ENCODE assay signal across 19 mouse cellular contexts in genomic region chr16:4074297-4074696, GRCm38 (mm10). TPM values are rescaled to one million over a fixed set of nuclear protein-coding genes. Genes with fewer than 3 reads are reported as not detected.
DNase-seq lines count a peak whose midpoint lies in the region; ATAC-seq and TF ChIP-seq lines count a peak whose summit lies in the region.
"Had no signal": no experiment of that assay in that cellular context is flagged by ENCODE, and none has a peak within 500 bp of the region (broad histone marks: within the 10 kb centered on the region; RNA-seq: fewer than 3 reads in every experiment).

No protein-coding gene starts in this region.

- H3K36me3 ChIP-seq in intestine, postnatal 0 days (ENCODE audit: control insufficient read depth, insufficient read depth): no peaks in the 10 kb centered on the region
- H3K36me3 ChIP-seq in intestine, embryonic 15.5 days: no peaks in the 10 kb centered on the region
- H3K36me3 ChIP-seq in embryonic facial prominence, embryonic 11.5 days (replicated peaks; ENCODE audit: control insufficient read depth, insufficient read depth, low read depth, low read length): no peaks in the 10 kb centered on the region

- H3K4me1 ChIP-seq in intestine, postnatal 0 days (replicated peaks; ENCODE audit: control insufficient read depth, insufficient read depth, low read length): 0 out of 2 replicates have a peak, but pooled peaks cover 6% of the 10 kb centered on the region
- H3K4me1 ChIP-seq in intestine, embryonic 15.5 days (replicated peaks): peaks cover 16% of the 10 kb centered on the region
- no peaks in the 10 kb centered on the region for H3K4me1 ChIP-seq in embryonic facial prominence, embryonic 11.5 days (ENCODE audit: control insufficient read depth, insufficient read depth, low read length)

- DNase-seq in 3T3-L1 (ENCODE audit: low read depth, low spot score) (peak; percentile 43), ES-CJ7 (ENCODE audit: low read depth, low spot score) (peak; percentile 66)
- peak; percentile 21 for DNase-seq in embryonic facial prominence, embryonic 11.5 days (ENCODE audit: low spot score)
- no peak for DNase-seq in layer of hippocampus, adult 9-11 months
- DNase-seq in cerebellum, postnatal 36 days: no peak
- DNase-seq in urinary bladder, postnatal 25 days (ENCODE audit: low spot score): no peak
- DNase-seq: adrenal gland, postnatal 10 days; cerebellum, adult 18-20 months; gastrocnemius, postnatal 14 days; heart, postnatal 4 days; kidney, postnatal 25 days; lung, postnatal 36 days had no signal

- H3K4me3 ChIP-seq in intestine, postnatal 0 days (ENCODE audit: low read depth, low read length): no peak overlapping the region
- no peak overlapping the region for H3K4me3 ChIP-seq in intestine, embryonic 15.5 days (replicated peaks)
- H3K4me3 ChIP-seq in embryonic facial prominence, embryonic 11.5 days (ENCODE audit: low read depth, low read length): no peak overlapping the region
- H3K4me3 ChIP-seq: erythroblast, embryonic 14.5 days had no signal

- H3K9me3 ChIP-seq in intestine, postnatal 0 days (ENCODE audit: control insufficient read depth): no peaks in the 10 kb centered on the region
- H3K9me3 ChIP-seq in intestine, embryonic 15.5 days: no peaks in the 10 kb centered on the region
- no peaks in the 10 kb centered on the region for H3K9me3 ChIP-seq in embryonic facial prominence, embryonic 11.5 days (replicated peaks; ENCODE audit: control insufficient read depth, low read length)

- ATAC-seq in intestine, postnatal 0 days: no peak
- no peak for ATAC-seq in intestine, embryonic 15.5 days
- ATAC-seq in embryonic facial prominence, embryonic 11.5 days (replicated peaks; ENCODE audit: insufficient number of reproducible peaks, low FRiP score, low TSS enrichment, low read depth): no peak
- ATAC-seq: CD4-positive, CD25-positive, alpha-beta regulatory T cell, adult 4 months; forebrain, embryonic 16.5 days; Patski had no signal

- TF ChIP-seq CTCF in intestine, postnatal 0 days (IDR thresholded peaks at IDR 0.05; ENCODE audit: low read depth): peak; percentile 32

- WGBS in intestine, postnatal 0 days: 61% methylated on average over 6 of the region's 6 CpGs
- WGBS in intestine, embryonic 15.5 days: 68% methylated on average over 6 of the region's 6 CpGs
- 62% methylated on average over 6 of the region's 6 CpGs for WGBS in embryonic facial prominence, embryonic 11.5 days

- H3K9ac ChIP-seq in intestine, postnatal 0 days (ENCODE audit: low read depth, low read length): no peak overlapping the region
- H3K9ac ChIP-seq in intestine, embryonic 15.5 days: no peak overlapping the region
- no peak overlapping the region for H3K9ac ChIP-seq in embryonic facial prominence, embryonic 11.5 days (replicated peaks; ENCODE audit: low read length)

- H3K27me3 ChIP-seq in intestine, postnatal 0 days (replicated peaks; ENCODE audit: control insufficient read depth, insufficient read depth, low read length): no peaks in the 10 kb centered on the region
- no peaks in the 10 kb centered on the region for H3K27me3 ChIP-seq in intestine, embryonic 15.5 days (replicated peaks)
- H3K27me3 ChIP-seq in embryonic facial prominence, embryonic 11.5 days (ENCODE audit: control insufficient read depth, insufficient read depth, low read length): no peaks in the 10 kb centered on the region
- H3K27me3 ChIP-seq: Patski had no signal

- H3K4me2 ChIP-seq in intestine, postnatal 0 days (replicated peaks; ENCODE audit: low read depth): no peak overlapping the region
- H3K4me2 ChIP-seq in intestine, embryonic 15.5 days (replicated peaks): no peak overlapping the region
- no peak overlapping the region for H3K4me2 ChIP-seq in embryonic facial prominence, embryonic 11.5 days (ENCODE audit: low read depth, low read length)
- H3K4me2 ChIP-seq: heart, embryonic 11.5 days had no signal

- H3K27ac ChIP-seq in intestine, postnatal 0 days (ENCODE audit: low read depth, low read length): no peak overlapping the region
- no peak overlapping the region for H3K27ac ChIP-seq in intestine, embryonic 15.5 days
- no peak overlapping the region for H3K27ac ChIP-seq in embryonic facial prominence, embryonic 11.5 days (replicated peaks; ENCODE audit: low read depth, low read length)

RNA-seq across cellular contexts. Expression of gene Trap1, which starts 3.3 kb away (rescaled TPM):
- polyA plus RNA-seq in intestine, postnatal 0 days (2015; fragmentation: Nextera tagmentation; extraction: Ambion mirVana): 33.9 and 35.3 TPM in 2 replicates
- polyA plus RNA-seq in intestine, embryonic 15.5 days (2015; fragmentation: Nextera tagmentation; extraction: Ambion mirVana): 115 and 116 TPM in 2 replicates
- polyA plus RNA-seq in embryonic facial prominence, embryonic 11.5 days (2014; fragmentation: Nextera tagmentation; extraction: Ambion mirVana): 92.4 and 98.8 TPM in 2 replicates

RNA-seq across cellular contexts. Expression of gene Dnase1, which starts 37.6 kb away (rescaled TPM):
- 8.0 and 8.9 TPM in 2 replicates for polyA plus RNA-seq in intestine, postnatal 0 days (2015; fragmentation: Nextera tagmentation; extraction: Ambion mirVana)
- polyA plus RNA-seq in intestine, embryonic 15.5 days (2015; fragmentation: Nextera tagmentation; extraction: Ambion mirVana): 2.7 and 2.9 TPM in 2 replicates
- polyA plus RNA-seq in embryonic facial prominence, embryonic 11.5 days (2014; fragmentation: Nextera tagmentation; extraction: Ambion mirVana): 4.4 and 5.0 TPM in 2 replicates
- polyA plus RNA-seq: erythroblast, embryonic 14.5 days had no signal

Comparison
In these comparisons a context has a peak if more than half of its experiments do, and no peak if none do; other contexts are left out.
1. DNase-seq: peak in 3T3-L1 (single experiment), ES-CJ7 (single experiment) and embryonic facial prominence, embryonic 11.5 days (single experiment); none in layer of hippocampus, adult 9-11 months (single experiment), cerebellum, postnatal 36 days (0 of 2) and urinary bladder, postnatal 25 days (single experiment).